Mouse (Mus musculus): ENCODE data around the gene 9230113P08Rik. TPM values are rescaled to one million over a fixed set of nuclear protein-coding genes. Genes with fewer than 3 reads are reported as not detected.
"Not testable (repeated sequence)": the region's sequence is repeated elsewhere in the genome, so short reads cannot be mapped to it uniquely, and the experiment has no call there.

Gene 9230113P08Rik
- not detected in 2 replicates for polyA plus RNA-seq (2015; fragmentation: Nextera tagmentation; extraction: Ambion mirVana)

GRCm38 (mm10) chr9:35908123-35908522, at the start of gene 9230113P08Rik:
TSS of gene 9230113P08Rik (plus strand) at chr9:35908423.
- not testable (repeated sequence) for DNase-seq (ENCODE audit: low spot score); H3K9me3 ChIP-seq (ENCODE audit: low read length); ATAC-seq; H3K36me3 ChIP-seq (ENCODE audit: insufficient read depth, low read length); H3K4me1 ChIP-seq (ENCODE audit: insufficient read depth, low read depth, low read length); H3K9ac ChIP-seq (replicated peaks; ENCODE audit: low read depth); H3K27ac ChIP-seq (ENCODE audit: low read length); H3K27me3 ChIP-seq (replicated peaks; ENCODE audit: insufficient read depth, low read length); H3K4me3 ChIP-seq (ENCODE audit: low read depth, low read length); H3K4me2 ChIP-seq (replicated peaks; ENCODE audit: low read depth, low read length)

DNA sequence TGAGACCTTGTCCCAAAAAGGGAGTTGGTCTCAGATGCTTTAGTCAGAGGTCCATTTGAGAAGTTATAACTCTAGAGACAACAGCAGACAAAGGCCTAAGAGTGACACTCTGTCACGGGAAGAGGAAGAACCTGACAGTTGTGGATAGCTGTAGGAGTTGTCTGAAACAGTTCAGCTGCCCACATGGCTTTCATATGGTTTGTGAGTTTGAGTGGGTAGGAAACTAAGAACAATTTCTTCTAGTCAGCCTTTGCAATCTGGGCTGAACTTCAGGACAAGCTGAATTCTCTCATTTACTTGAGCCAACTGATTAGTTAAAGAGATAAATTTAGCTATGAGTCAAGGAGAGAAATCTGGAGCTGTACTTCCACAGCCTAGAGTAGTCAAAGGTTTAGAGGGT, 15.1 kb upstream of the 9230113P08Rik start:
- not testable (repeated sequence) for H3K27ac ChIP-seq (ENCODE audit: low read length); H3K4me2 ChIP-seq (replicated peaks; ENCODE audit: low read depth, low read length); ATAC-seq; H3K27me3 ChIP-seq (replicated peaks; ENCODE audit: insufficient read depth, low read length); H3K9me3 ChIP-seq (ENCODE audit: low read length); H3K4me3 ChIP-seq (ENCODE audit: low read depth, low read length); DNase-seq (ENCODE audit: low spot score); H3K36me3 ChIP-seq (ENCODE audit: insufficient read depth, low read length); H3K4me1 ChIP-seq (ENCODE audit: insufficient read depth, low read depth, low read length); H3K9ac ChIP-seq (replicated peaks; ENCODE audit: low read depth)
- 45% methylated on average over 1 of the region's 1 CpGs for WGBS

DNA sequence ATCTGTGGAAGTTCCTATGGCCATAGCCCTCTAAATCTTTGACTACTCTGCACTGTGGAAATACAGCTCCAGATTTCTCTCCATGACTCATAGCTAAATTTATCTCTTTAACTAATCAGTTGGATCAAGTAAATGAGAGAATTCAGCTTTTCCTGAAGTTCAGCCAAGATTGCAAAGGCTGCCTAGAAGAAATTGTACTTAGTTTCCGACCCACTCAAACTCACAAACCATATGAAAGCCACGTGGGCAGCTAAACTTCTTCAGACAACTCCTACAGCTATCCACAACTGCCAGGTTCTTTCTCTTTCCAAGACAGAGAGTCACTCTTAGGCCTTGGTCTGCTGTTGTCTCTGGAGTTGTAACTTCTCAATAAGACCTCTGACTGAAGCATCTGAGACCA, 3.7 kb upstream of the 9230113P08Rik start:
- Histone ChIP-seq H3K9me3 (ENCODE audit: low read length) (no peaks in the 10 kb centered on the region), H3K36me3 (ENCODE audit: insufficient read depth, low read length) (no peaks in the 10 kb centered on the region), H3K4me1 (ENCODE audit: insufficient read depth, low read depth, low read length) (no peaks in the 10 kb centered on the region), H3K27ac (ENCODE audit: low read length) (no peak overlapping the region), H3K4me2 (replicated peaks; ENCODE audit: low read depth, low read length) (no peak overlapping the region), H3K4me3 (ENCODE audit: low read depth, low read length) (no peak overlapping the region), H3K9ac (replicated peaks; ENCODE audit: low read depth) (no peak overlapping the region), H3K27me3 (replicated peaks; ENCODE audit: insufficient read depth, low read length) (no peaks in the 10 kb centered on the region)
- ATAC-seq (no peak), DNase-seq (ENCODE audit: low spot score) (no peak)
- 62% methylated on average over 2 of the region's 2 CpGs for WGBS
- TF ChIP-seq EP300 (IDR thresholded peaks at IDR 0.05) = no peak
- no peak for TF ChIP-seq CTCF (IDR thresholded peaks at IDR 0.05)

GRCm38 (mm10) chr9:35930817-35931216, 22.6 kb downstream of the 9230113P08Rik start:
- 77% methylated on average over 2 of the region's 2 CpGs for WGBS
- ATAC-seq = no peak
- Histone ChIP-seq H3K9ac (replicated peaks; ENCODE audit: low read depth) (no peak overlapping the region), H3K27me3 (replicated peaks; ENCODE audit: insufficient read depth, low read length) (no peaks in the 10 kb centered on the region), H3K4me1 (ENCODE audit: insufficient read depth, low read depth, low read length) (no peaks in the 10 kb centered on the region), H3K4me2 (replicated peaks; ENCODE audit: low read depth, low read length) (no peak overlapping the region), H3K36me3 (ENCODE audit: insufficient read depth, low read length) (no peaks in the 10 kb centered on the region), H3K4me3 (ENCODE audit: low read depth, low read length) (no peak overlapping the region), H3K27ac (ENCODE audit: low read length) (no peak overlapping the region), H3K9me3 (ENCODE audit: low read length) (no peaks in the 10 kb centered on the region)
- TF ChIP-seq EP300 (IDR thresholded peaks at IDR 0.05) (no peak), CTCF (IDR thresholded peaks at IDR 0.05) (no peak)
- DNase-seq (ENCODE audit: low spot score) = no peak

Other genes with a start within 250 kb of the 9230113P08Rik start
- gene Pate1, start 221.0 kb upstream of the 9230113P08Rik start, polyA plus RNA-seq (2015; fragmentation: Nextera tagmentation; extraction: Ambion mirVana) = not detected in 2 replicates
- gene Gm17677, start 167.4 kb upstream of the 9230113P08Rik start, polyA plus RNA-seq (2015; fragmentation: Nextera tagmentation; extraction: Ambion mirVana) = not detected in 2 replicates
- not detected in 2 replicates for gene Gm17727, start 130.3 kb upstream of the 9230113P08Rik start, polyA plus RNA-seq (2015; fragmentation: Nextera tagmentation; extraction: Ambion mirVana)
- gene Gm27235, start 118.3 kb upstream of the 9230113P08Rik start, polyA plus RNA-seq (2015; fragmentation: Nextera tagmentation; extraction: Ambion mirVana) = not detected in 2 replicates
- gene D730048I06Rik, start 118.3 kb upstream of the 9230113P08Rik start, polyA plus RNA-seq (2015; fragmentation: Nextera tagmentation; extraction: Ambion mirVana) = not detected in 2 replicates
- not detected in 2 replicates for gene 9230110F15Rik, start 64.3 kb upstream of the 9230113P08Rik start, polyA plus RNA-seq (2015; fragmentation: Nextera tagmentation; extraction: Ambion mirVana)
- gene Gm5916, start 220.4 kb downstream of the 9230113P08Rik start, polyA plus RNA-seq (2015; fragmentation: Nextera tagmentation; extraction: Ambion mirVana) = not detected in 2 replicates

All from lung, postnatal 0 days (tissue).